Mouse (Mus musculus): ENCODE results near the gene Gm28048.

GRCm38 (mm10) chr11:22950131-22950530, 31.8 kb downstream of the Gm28048 start:
- no peak for TF ChIP-seq POLR2A (IDR thresholded peaks at IDR 0.05; ENCODE audit: borderline replicate concordance, insufficient read depth, low read length)
- no peak for TF ChIP-seq CTCF (IDR thresholded peaks at IDR 0.05; ENCODE audit: borderline replicate concordance, insufficient read depth, low read depth, low read length)

All from cerebellum, adult 2 months (tissue).